Mouse (Mus musculus) urinary bladder, postnatal 25 days (tissue): Measurements from ENCODE around the gene Armh4.
A peak's percentile ranks its signal among the peaks of the same experiment; 100 is the strongest.
"Not testable (repeated sequence)": the region's sequence is repeated elsewhere in the genome, so short reads cannot be mapped to it uniquely, and the experiment has no call there.

Experiments
- DNase-seq: peaks from one replicate; pipeline ENCODE4 v3.0.0; 2022; ENCODE audit warnings: low spot score

Gene Armh4

DNA sequence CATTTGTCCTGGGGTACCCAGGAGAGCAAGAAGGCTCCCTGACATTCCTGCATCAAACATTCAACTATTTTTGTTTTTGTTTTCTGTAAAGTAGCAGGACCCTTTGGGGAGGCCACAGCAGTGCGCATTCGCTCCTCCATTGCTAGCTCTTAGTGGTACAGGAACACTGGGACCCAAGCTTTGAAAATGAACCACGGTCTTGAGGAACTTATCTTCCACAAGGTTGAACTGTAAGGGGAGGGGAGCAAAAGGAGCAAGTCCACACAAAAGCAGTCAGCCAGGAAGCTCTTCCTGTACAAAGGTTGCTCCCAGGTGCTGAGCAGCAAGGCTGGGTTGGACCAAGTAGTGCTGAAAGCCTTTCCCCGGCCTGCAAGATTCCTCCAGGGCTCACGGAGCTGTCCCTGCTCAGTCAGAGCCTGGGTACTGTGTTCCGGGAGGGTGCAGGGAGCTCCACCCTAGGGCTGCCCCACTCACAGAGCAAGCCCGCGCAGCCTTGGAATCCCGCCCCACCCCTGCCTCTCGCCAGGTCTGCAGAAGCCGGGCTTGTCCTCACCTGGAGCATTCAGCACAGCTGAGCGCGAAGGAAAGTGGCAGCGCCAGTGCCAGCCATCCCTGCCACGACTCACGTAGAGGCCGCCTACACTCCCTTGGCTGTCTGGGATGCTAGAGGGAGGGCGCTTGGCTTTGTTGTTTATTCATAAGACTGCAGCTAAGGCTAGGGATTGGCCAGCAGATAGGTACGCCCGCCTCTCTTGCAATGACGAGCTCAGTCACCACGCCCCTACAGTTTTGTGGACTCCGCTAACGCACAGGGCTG lies at the start of gene Armh4:
Gene Armh4, minus strand, starts transcription at position 669 of the 817 bp plus-strand sequence.
- DNase-seq: peak; percentile 57

GRCm38 (mm10) chr14:49829192-49830171 lies 46.3 kb upstream of the Armh4 start:
- no peak for DNase-seq

DNA sequence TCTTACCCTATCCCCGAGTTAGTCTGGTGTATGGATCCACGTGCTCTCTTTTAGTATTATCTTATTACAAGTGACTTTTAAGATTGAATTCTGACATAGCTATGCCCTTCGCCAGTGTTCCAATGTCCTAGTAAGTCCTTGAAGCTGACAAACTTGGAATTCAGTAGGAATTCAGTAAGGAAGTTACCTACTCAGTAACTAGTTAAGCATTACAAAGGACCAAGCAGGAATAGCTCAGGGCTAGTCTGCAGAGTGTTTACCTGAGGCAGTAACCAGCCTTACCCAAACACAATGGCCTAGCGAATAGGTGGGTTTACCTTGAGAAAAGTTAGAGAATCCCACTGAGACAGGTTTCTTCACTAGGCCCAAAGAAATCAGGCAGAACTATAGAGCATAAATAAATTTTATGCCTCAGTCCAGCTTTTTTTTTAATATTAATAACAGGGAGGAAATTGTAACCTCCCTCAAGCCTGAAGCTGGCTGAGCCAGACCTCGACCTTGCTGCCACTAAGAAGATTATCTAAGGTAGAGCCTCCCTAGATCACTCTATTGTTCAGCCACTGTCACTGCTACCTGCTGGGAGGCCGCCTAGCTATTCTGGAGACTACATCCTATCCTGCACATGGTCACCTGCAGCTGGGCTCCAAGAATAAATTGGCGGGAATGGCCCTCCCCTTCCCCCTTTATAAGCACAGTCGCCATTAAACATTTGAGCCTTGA lies 36.7 kb upstream of the Armh4 start:
- not testable (repeated sequence) for DNase-seq

GRCm38 (mm10) chr14:49818713-49819208 lies 35.6 kb upstream of the Armh4 start:
- DNase-seq: not testable (repeated sequence)

- DNase-seq: not testable (repeated sequence)
Measured at GRCm38 (mm10) chr14:49812966-49813365, 29.8 kb upstream of the Armh4 start.

GRCm38 (mm10) chr14:49805051-49805450 lies 21.9 kb upstream of the Armh4 start:
- not testable (repeated sequence) for DNase-seq

- no peak for DNase-seq
Measured at GRCm38 (mm10) chr14:49801444-49801843, 18.3 kb upstream of the Armh4 start.

- DNase-seq: no peak
Measured at GRCm38 (mm10) chr14:49793948-49794347, 10.8 kb upstream of the Armh4 start.

- no peak for DNase-seq
Measured at GRCm38 (mm10) chr14:49790542-49790941, 7.4 kb upstream of the Armh4 start.

DNA sequence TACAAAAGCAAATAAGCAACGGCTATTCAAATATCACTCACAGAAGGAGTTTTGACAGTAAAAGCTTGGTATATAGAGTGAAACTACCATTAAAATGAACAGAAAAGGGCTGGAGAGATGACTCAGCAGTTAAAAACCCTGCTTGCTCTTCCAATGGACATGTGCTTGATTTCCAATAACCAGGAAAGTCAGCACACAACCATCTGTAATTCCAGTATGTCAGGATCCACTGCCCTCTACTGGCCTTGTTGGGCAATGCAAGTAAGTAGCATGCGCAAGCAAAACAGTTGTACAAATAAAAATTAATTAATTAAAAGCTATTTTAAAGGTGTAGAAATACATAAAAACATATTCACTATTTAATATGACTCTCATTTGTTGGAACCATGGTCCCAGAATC lies 2.6 kb upstream of the Armh4 start:
- peak; percentile 55 for DNase-seq

DNA sequence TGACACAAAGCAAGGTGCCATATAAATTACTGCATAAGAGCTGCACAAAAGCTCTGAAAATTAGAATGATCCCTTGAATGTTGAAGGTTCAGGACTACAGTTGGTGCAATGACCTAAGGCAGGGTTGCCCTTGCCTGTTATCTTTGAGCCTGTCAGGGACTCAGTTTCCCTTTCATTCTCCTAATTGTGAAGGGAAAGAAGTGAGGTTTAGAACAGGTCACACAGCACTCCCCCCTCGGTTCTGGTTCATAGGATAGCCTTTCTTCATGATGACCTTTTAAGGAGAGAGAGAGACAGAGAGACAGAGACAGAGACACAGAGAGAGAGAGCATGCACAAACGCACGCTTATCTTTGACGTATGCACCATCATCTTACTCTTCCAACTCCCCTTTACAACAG lies 683 bp upstream of the Armh4 start:
- DNase-seq: no peak

- no peak for DNase-seq
Measured at GRCm38 (mm10) chr14:49780416-49780815, 2.8 kb downstream of the Armh4 start.

DNA sequence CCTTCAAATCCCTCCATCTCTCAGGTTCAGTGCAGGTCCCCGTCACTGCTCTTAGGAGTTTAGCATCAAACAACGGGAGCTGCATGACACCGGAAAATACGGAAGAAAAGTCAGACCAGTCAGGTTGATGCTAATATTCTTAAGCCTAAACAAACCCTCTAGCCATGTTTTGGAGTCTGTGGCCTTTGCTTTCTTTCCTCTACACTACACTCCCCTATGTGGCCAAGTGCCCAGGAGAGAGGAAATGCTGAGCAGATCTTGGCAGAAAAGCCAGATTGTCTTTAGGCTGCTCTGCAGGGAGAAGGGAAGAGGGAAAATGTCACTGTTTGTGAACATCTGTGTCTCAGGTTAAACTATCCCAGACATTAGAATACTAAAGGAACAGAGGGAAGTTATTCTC lies 5.6 kb downstream of the Armh4 start:
- not testable (repeated sequence) for DNase-seq

DNA sequence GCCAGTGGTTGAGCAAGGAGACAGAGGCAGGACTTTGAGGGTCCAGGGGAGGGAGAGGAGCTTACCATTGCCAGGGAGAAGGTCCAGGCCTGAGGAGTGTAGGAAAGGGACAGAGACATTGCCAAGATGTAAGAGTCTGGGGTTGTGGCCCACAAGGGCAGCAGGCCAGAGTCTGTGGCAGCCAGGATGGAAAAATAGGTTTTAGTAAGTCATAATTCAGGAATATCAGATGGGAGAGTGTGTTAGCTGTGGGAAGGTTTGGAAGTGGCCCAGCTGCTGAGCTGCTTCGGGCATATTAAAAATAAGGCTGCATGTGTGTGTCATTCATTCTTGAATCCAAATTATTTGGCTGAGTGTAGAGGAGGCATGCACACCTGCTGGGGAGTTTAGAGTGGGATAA lies 11.4 kb downstream of the Armh4 start:
- no peak for DNase-seq

DNA sequence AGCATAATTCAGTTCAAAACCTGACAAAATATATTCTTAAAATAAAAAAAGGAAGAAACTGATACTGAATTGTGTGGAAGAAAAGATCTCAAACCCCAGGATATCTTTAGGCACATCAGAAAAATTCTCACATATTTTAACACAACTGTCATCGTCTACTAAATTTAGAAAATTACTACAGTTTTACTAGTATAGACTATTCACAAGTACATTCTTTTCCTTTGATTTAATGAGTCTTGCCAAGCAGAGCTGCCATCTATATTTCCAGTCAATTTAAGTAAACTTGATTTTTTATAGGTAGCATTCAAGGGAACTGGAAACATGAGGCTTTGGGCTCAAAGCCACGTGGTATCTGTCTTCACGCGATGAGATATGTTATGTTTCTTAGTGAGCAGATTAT lies 16.6 kb downstream of the Armh4 start:
- no peak for DNase-seq

DNA sequence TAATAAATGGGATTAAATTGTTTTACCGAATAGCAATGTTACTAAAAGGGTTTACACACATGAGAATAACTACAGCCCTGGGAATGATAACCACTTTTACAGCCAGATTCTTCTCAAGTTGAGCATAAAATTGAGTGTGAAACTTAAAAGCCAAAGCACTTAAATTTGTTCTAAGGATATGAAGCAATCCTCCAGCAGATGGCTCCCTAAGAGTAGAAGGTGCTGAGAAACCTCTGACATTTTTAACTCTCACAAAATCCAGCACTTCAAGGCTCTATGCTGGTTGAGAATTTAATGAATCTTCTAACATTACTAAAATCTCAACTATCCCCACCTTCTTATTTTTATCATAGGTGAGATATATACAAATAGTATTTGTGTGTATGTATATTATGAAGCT lies 27.3 kb downstream of the Armh4 start:
- DNase-seq: no peak

DNA sequence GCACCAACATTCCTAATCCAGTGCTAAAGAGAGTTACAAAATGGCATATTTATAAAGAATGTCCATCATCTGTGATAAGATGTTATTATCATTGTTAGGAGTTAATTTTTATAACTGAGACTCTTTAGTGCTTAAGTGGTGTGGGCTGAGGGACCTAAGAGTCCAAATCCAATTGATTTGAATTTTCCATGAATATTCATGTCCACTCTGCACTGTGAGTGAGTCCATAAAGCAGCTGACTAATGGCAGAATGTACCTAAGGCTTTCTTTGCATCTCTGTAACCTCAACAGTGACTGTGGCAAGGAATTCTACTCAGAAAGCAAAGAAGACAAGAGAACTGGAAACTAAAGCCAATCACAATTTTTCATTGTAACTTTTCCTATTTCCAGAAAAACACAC lies 30.6 kb downstream of the Armh4 start:
- DNase-seq: no peak

DNA sequence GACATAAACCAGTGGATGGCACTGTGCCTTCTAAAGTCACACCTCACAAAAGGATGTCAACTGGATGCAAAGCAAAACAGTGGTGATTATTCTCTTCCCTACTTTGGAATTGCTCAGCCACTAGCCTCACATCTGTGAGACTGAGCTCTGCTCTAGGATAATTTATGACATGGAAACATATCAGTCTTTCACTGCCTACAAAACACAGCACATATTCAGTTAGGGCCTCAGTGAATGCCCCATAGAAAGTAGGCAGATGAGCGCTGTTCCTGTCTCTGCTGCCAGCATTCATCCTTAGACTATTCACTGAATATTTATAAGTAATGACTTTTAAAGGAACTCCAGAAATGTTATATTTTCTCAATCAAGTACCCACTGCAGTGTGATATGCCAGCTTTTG lies 37.3 kb downstream of the Armh4 start:
- no peak for DNase-seq

- DNase-seq: no peak
Measured at GRCm38 (mm10) chr14:49743946-49744526, 39.1 kb downstream of the Armh4 start.

DNA sequence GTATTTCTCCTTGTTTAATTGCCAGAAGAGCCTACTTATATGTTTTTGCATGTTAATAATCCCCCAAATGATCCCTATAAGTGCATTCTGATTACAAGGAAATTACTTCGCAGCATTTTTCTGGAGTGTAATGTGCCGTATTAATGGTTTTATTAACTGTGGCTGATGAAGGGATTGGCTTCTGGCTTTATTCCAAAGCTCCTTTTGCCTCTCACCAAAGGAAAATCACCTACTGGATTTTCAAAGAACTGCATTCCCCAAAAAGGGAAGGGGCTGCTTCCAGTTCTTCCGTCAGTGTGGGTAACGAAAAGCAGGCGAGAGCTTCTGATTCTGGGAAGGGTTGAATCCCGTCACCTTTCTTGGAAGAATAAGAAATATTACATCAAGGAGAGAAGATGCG lies 43.9 kb downstream of the Armh4 start:
- no peak for DNase-seq

DNA sequence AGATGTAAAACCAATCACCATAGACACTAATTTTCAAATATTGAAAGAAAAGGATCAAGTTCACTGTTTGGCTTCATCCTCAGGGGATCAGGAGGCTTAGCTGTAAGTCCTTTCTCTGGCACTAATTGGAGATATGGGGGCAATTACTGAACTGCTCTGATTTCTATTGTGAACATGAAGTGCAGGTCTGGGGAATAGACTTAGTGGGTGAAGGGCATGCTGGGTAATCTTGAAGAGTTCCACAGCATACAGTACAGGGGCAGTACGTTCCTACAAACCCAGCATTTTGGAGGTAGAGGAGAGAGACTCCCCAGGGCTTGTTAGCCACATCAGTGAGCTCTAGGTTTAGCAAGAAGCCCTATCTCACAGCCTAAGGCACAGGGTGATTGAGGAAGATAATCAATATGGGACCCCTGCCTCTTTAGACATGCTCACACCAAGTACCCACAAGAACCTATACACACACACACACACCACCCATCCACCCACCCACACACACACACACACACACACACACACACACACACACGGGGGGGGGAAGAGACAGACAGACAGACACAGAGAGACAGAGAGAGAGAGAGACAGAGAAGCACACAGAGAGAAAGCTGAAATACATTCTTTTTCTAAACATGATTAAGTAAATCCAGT lies 44.6 kb downstream of the Armh4 start:
- no peak for DNase-seq
